Mouse (Mus musculus): ENCODE data around the gene Baiap2. TPM values are rescaled to one million over a fixed set of nuclear protein-coding genes. Genes with fewer than 3 reads are reported as not detected.

The Baiap2 gene
- total RNA-seq, 2 experiments from 2014 or later = 4.1 to 6.3 TPM

GRCm38 (mm10) chr11:119979596-119980385 lies 37.2 kb downstream of the Baiap2 start:
- DNase-seq = no peak

DNA sequence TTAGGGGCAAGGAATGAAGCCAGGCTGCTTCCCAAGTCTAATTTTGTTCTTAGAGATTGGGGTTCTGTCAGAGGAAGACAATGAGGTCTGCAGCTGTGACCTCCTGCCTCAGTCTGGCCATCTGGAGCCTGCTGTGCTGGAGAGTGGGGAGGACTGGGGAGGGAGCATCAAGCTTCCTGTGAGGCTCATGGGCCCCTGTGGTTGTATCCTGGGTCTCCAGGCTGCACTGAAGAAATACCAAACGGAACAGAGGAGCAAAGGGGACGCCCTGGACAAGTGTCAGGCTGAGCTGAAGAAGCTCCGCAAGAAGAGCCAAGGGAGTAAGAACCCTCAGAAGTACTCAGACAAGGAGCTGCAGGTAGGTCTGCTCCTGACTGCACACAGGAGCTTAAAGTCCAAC lies 39.2 kb downstream of the Baiap2 start:
- DNase-seq = no peak

GRCm38 (mm10) chr11:119982236-119982635 lies 39.7 kb downstream of the Baiap2 start:
- DNase-seq = no peak

GRCm38 (mm10) chr11:119983151-119983550 lies 40.6 kb downstream of the Baiap2 start:
- DNase-seq = no peak

- no peak for DNase-seq
Measured at GRCm38 (mm10) chr11:119986751-119987425, 44.3 kb downstream of the Baiap2 start.

- no peak for DNase-seq
Measured at GRCm38 (mm10) chr11:119987876-119988275, 45.3 kb downstream of the Baiap2 start.

- no peak for DNase-seq
Measured at GRCm38 (mm10) chr11:119988391-119988790, 45.8 kb downstream of the Baiap2 start.

DNA sequence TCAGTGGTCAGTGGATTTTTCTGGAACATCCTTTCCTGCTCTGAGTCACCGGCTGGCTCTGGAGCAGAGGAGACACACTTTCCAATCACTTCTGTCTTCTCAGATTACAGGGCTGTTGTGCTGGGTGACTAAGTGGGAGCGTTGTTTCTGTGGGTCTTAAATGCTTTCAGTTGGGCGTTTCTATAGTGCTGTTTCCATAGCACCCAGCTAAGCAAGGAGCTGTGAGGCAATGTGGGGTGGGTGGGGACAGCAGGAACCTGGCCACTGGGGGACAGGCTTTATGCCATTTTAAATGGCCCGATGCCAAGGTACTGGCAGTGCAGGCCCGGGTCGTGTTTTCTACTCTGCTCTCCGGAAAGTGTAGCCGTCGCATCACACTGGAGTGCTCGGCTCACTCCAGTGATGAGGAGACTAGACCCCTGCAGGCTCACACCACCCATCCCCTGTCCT lies 46.6 kb downstream of the Baiap2 start:
- DNase-seq = no peak

DNA sequence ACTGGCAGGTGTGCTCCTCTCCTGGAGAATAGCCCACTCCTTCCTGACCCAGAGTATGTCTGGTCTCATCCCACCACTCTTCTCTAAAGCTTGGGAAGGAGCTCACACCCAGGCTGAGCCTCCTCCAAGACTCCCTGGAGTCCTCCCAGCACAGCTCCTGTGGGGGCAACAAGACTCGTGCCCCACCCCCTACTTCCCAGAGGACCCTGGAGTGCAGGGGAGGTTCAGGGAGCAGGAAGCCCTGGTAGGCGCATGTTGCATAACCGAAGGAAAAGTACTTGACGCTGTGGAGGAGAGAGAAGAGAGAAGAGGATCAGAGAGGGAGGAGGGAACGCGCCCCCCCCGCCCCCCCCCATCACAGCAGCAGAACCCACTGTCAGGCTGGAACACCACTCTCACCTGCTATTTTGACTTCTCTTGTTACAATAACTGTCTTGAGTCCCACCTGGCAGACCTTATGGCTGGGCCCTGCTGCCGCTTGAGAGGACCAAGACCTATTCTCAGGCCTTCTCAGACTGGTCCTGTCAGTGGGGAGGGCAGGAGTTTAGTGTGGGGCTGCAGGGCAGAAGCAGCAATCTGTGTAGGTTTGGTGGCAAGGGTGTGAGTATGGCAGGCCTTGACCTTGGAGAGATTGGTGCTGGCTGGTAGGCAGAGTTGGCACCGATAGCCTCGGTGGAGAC lies 48.2 kb downstream of the Baiap2 start:
- no peak for DNase-seq

- peak; percentile 96 for DNase-seq
Measured at GRCm38 (mm10) chr11:119991338-119991678, 48.7 kb downstream of the Baiap2 start.

GRCm38 (mm10) chr11:119997351-119997750 lies 54.8 kb downstream of the Baiap2 start:
- no peak for DNase-seq

DNA sequence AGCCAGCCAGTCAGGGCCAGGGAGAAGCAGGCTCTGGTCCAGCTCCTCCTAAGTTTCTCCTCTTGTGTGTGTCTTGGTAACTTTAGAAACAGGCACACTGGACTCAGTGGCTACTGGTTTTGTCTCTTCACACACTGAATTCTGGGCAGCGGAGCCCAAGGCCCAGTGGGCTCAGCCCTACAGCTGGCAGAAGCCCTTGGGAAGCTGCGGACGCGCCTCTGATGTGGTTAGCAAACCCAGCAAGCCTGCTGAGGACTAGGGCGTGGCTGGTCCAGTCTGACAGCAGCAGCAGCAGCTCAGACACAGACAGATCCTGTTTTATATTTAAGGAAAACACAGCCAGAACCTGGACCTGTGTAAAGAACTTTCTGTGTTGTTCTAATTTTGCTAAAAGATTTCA lies 59.5 kb downstream of the Baiap2 start:
- DNase-seq = no peak

GRCm38 (mm10) chr11:120002634-120003220 lies 60.2 kb downstream of the Baiap2 start:
- no peak for DNase-seq

DNA sequence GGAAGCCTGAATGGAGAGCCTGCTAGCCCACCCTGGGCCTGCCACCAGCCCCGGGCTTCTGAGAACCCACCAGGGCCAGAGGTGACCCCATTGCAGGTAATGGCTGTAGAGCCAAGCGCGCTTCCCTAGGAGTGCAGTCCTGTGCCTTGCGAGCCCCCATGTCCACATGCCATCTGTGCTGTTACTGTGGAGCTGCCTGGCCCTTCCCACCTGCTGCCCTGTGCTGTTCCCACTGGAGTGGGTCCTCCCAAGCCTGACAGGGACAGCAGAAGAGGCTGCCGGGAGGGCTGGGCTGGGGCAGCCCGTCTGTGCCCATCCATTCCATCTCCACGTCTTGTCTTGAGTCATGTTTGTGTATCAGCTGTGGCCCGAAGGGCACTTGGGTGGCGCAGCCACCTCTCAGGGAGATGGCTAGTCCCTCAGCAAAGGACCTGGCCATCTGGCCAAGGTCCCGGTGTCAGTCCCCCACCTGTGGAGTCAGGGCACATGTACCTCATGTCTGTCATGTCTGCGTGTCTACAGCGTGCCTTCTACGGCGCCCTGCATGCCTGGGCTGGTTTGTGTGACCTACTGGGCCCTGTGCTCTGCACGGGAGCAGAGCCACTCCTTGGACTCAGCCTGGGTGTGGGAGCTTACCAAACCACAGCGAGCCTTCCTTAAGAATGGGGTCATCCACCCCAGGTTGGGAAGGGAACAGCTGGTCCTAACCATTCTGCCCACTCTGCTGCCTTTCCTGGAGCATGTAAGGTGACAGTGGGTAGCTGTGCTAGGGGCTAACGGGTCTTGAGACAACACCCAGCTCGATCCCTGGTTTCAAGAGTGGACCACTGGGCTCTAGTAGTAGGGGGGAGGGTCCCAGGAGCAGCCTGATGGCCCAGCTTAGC lies 63.1 kb downstream of the Baiap2 start:
- no peak for DNase-seq

DNA sequence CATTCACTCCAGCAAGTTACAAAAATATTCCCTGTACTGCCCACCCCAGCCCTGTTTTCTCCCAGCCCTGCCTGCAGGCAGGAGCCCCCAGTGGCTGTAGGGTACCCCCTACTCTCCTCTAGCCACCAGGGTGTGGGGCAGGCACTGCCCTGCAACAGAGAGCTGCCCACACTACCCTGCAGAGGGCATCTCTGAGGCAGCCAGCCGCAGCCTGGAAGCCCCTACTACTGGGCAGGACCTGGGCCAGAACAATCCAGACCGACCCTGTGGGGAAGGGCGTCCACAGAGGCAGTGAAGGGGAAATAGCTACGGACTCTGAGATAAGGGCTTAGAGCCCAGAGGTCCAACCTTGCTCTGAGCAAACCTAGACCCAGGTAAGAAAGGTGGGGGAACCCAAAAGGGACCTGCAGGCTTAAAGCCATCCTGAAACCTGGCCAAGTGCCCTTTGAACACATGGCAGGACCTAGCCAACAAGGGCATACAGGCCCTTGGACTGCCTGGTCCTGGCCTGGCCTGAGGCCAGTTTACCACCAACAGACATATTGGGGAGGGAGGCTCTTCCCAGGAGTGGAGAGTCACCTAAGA lies 65.0 kb downstream of the Baiap2 start:
- no peak for DNase-seq

DNA sequence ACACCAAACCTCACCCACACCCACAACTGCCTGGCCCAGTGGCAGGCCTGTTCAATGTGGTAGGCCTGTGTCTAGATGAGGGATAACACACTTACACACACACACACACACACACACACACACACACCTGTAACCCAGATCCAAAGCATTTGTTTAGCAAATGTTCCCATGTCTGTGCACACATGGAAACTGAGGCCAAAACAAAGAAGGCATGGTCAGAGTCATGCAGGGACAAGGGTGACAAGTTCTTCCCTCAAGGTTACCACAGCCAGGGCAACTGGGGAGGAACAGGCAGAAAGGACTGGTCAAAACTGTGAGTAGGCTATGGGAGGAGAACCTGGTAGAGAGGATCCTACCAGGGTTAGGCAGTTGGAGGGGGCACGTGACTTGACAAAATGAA lies 65.9 kb downstream of the Baiap2 start:
- DNase-seq = no peak

DNA sequence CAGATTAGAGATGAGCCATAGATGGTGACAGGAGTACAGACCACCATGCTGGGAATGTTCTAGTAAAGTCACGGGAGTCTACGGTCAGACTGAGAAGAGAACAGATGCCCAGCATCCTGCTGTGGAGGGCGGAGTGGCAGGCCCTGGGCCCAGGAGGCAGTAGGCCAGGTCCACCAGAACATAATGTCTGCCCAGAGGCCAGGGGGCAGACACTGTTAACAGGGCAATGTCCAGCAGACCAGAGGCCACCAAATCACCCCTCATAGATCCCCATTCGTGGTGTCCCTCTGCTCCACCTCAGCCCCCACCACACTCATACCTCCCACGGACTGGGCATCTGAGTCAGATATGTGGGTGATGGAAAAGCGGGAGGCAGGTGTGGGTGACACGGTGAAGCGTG lies 66.4 kb downstream of the Baiap2 start:
- DNase-seq = no peak

DNA sequence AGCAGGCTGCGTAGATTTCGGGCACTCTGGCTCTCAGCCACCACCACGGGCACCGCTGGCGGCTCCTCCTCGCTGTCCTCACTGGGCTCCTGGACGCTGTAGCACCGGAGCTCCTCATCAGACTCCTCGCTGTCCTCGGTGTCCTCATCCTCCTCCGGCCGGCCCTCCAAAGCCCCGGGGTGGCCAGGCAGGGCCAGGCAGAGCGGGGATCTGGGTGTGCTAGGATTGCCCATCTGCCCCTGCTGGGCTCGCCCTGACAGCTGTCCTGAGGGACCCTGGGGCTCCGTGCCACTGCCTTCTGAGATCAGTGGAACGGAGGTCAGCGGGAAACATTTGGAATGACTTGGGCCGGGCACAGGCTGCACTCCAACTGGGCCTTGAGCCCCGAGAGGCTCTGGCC lies 67.4 kb downstream of the Baiap2 start:
- no peak for DNase-seq

- DNase-seq = no peak
Measured at GRCm38 (mm10) chr11:120011114-120011760, 68.7 kb downstream of the Baiap2 start.

GRCm38 (mm10) chr11:120011761-120012560 lies 69.4 kb downstream of the Baiap2 start:
- DNase-seq = no peak

Data from gastrocnemius, postnatal 10 days (tissue).